Mouse (Mus musculus) gastrocnemius, postnatal 14 days (tissue): ENCODE measurements around the gene Cfap36. TPM values are rescaled to one million over a fixed set of nuclear protein-coding genes. Genes with fewer than 3 reads are reported as not detected.
A peak's percentile ranks its signal among the peaks of the same experiment; 100 is the strongest.

Source experiments
- DNase-seq: peaks from one replicate; pipeline ENCODE4 v3.0.0; 2021; ENCODE audit warnings: mixed read lengths
- intact Hi-C: fragments of 180-260 bp; cut with DNase I; formaldehyde crosslinking; loops from one replicate; pipeline ENCODE4 v1.15.1; 2025; ENCODE audit warnings: low total_unique reads
- total RNA-seq, 2 experiments: library from RNA; stranded (reverse); gene quantifications; 2 replicates each; pipeline ENCODE4 v1.2.3; 2021

The Cfap36 gene
- total RNA-seq, 2 experiments from 2014 or later = 11.7 to 14.5 TPM

DNA sequence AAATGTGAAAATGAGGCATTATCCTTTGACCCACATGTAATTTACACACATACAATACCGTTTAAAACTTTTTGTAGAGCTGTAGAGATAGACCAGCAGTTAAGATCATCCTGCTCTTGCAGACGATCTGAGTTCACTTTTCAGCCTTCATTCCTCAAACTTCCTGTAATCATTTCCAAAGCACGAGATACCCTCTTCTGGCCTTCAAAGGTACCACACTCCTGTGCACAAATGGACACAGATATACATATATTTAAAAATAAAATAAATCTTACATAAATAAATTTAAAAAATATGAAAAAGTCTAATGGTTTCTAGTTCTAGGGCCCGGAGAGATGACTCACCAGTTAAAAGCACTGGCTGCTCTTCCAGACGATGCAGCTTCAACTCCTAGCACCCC lies 43.6 kb downstream of the Cfap36 start:
- no peak for DNase-seq

DNA sequence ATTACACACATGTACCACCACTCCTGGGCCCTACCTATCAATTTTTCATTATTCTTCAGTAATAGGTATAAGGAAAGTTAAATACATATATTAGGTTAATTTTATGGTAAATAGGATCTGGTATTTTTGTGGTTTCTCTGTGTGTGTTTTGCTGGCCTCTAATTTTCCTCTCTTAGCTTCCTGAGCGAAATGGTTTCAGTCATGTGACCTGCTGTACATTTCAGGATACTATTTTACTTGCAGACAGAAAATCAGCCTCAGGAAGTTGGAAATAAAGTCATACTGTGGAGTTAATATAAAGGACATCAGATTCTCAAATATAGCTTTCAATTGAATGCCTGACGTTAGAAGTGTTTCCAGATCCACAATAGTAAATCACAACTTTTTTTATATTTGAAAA lies 58.2 kb downstream of the Cfap36 start:
- DNase-seq = no peak
- intact Hi-C loops = no loop called here

More for the DNA sequence above, 43.6 kb downstream of the Cfap36 start:
- intact Hi-C loops = no loop called here

DNA sequence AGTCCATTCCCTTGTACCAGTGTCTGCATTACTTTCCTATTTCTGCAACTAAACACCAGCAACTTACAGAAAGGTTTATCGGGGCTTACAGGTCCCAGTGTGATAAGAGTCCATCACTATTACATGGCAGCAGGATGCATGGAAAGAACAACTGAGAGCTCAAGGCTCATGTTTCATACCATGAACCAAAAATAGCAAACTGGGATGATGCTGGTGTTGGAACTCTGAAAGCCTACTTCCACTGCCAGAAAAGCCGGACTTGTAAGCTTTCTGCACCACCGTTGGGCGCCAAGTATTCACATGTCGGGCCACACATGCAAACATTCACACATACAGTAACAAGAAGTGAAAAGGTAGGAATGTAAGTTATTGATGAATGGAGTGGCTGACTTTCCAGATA lies 65.5 kb downstream of the Cfap36 start:
- no peak for DNase-seq
- intact Hi-C loops = no loop called here

GRCm38 (mm10) chr11:29180657-29181056 lies 66.6 kb downstream of the Cfap36 start:
- intact Hi-C loops = no loop called here
- no peak for DNase-seq

GRCm38 (mm10) chr11:29179319-29179718 lies 67.9 kb downstream of the Cfap36 start:
- intact Hi-C loops = no loop called here
- no peak for DNase-seq

- intact Hi-C loops = no loop called here
- DNase-seq = no peak
These were observed 73.3 kb downstream of the Cfap36 start for GRCm38 (mm10) chr11:29173706-29174436.

- intact Hi-C loops = no loop called here
- DNase-seq = peak; percentile 49
These were observed 74.0 kb downstream of the Cfap36 start for GRCm38 (mm10) chr11:29173125-29173631.

DNA sequence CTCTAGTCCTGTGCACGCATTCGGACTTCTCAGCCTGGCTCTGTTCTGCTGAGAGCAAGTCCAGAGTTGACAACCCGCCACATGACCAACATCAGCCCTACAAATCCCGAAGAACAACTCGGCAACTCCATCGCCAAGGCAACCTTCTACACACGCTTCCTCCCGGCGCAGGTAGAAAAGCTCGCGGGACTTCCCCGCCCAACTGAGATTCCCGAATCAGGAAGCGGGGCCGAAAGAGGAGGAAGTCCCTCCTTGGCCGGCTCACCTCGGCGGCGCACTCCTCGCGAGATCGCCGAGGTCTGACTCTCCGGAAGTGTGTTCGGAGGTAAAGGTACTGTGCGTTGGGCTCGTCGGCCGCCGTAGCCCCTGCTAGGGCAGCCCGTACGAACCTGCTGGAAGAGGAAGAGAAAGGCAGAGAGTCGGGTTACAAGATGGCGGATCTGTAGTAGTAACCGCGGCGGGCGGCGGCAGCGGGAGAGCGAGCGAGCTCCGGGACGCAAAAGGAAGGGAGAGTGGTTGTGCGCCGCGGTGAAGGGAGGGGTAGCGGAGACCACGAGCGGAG lies 74.6 kb downstream of the Cfap36 start, which contains the start of gene Ppp4r3b:
TSS of gene Ppp4r3b (plus strand) at position 328 of the 562 bp plus-strand sequence.
- peak; percentile 98 for DNase-seq
- intact Hi-C loops = no loop called here

DNA sequence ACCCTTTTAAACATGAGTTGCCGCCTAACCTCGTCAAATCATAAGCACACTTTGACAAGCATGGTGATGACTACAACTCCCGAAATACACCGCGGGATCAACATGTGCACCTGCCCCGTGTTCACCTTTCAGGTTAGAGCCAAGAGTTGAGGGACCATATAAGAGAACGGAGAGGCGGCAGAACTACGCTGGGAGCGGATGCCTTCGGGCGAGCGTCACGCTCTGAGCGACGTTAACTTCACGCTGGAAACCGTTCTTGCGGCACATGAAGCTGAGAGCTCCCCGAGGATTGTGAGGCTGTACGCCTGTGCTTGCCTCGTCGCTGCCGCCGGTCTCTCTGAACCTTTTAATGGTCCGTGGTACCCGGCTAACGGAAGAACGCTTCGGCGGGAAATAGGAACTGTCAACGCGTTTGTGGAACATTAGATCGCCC lies 75.2 kb downstream of the Cfap36 start:
- intact Hi-C loops = no loop called here
- peak; percentile 6 for DNase-seq

Other genes starting within 250 kb of the Cfap36 start
- 10 to 100 TPM; 16.9 to 17.3 TPM for gene Pnpt1, start 116.7 kb downstream of the Cfap36 start, total RNA-seq
- 10 to 100 TPM; 24.8 to 25.7 TPM for gene Ppp4r3b, start 74.5 kb downstream of the Cfap36 start, total RNA-seq
- gene Ccdc88a, start 126.2 kb upstream of the Cfap36 start, total RNA-seq = 1 to 10 TPM; 7.3 to 9.5 TPM